Mouse (Mus musculus) embryonic facial prominence, embryonic 13.5 days (tissue): ENCODE measurements around the gene Chtop. TPM values are rescaled to one million over a fixed set of nuclear protein-coding genes. Genes with fewer than 3 reads are reported as not detected.

Experiments
- ATAC-seq: fragments of 200-750 bp; cut with Nextera tagmentation; 2 replicates; pipeline ENCODE4 v1.8.0; 2017; ENCODE audit warnings: low read depth; ENCODE audit not compliant: insufficient number of reproducible peaks, insufficient read depth, low FRiP score, low TSS enrichment
- H3K27ac ChIP-seq: fragments of 300-500 bp; sonication (generic); 2 replicates; pipeline ENCODE4 v1.5.1; 2015; ENCODE audit warnings: moderate library complexity, mild to moderate bottlenecking, inconsistent platforms
- H3K27me3 ChIP-seq: fragments of 300-500 bp; sonication (generic); 2 replicates; pipeline ENCODE4 v1.6.1; 2015; ENCODE audit warnings: mild to moderate bottlenecking, inconsistent platforms
- H3K36me3 ChIP-seq: fragments of 300-500 bp; sonication (generic); 2 replicates; pipeline ENCODE4 v1.6.1; 2015; ENCODE audit warnings: mild to moderate bottlenecking, inconsistent platforms
- H3K4me1 ChIP-seq: fragments of 300-500 bp; sonication (generic); 2 replicates; pipeline ENCODE4 v1.6.1; 2015; ENCODE audit warnings: inconsistent platforms
- H3K4me2 ChIP-seq: fragments of 300-500 bp; sonication (generic); 2 replicates; pipeline ENCODE4 v1.6.1; 2015; ENCODE audit warnings: moderate library complexity, mild to moderate bottlenecking, inconsistent platforms
- H3K4me3 ChIP-seq: fragments of 300-500 bp; sonication (generic); 2 replicates; pipeline ENCODE4 v1.5.1; 2015; ENCODE audit warnings: mild to moderate bottlenecking, inconsistent platforms
- H3K9ac ChIP-seq: fragments of 300-500 bp; sonication (generic); 2 replicates; pipeline ENCODE4 v1.6.1; 2015; ENCODE audit warnings: mild to moderate bottlenecking, inconsistent platforms
- H3K9me3 ChIP-seq: fragments of 300-500 bp; sonication (generic); 2 replicates; pipeline ENCODE4 v1.6.1; 2016; ENCODE audit warnings: inconsistent platforms
- WGBS: fragments of 180-500 bp; shearing (Covaris S2); methylation state at CpG from one replicate; pipeline ENCODE4 v1.1.7; 2015; ENCODE audit warnings: mixed read lengths; 5-methylcytosine and 5-hydroxymethylcytosine counted together
- polyA plus RNA-seq: library from polyadenylated mRNA; unstranded; fragments of >200 nt; fragmentation: Nextera tagmentation; extraction: Ambion mirVana; gene quantifications from 2 replicates; pipeline ENCODE4 v1.2.1, GENCODE M21; 2015

Gene Chtop
- polyA plus RNA-seq, 1 experiment from 2014 or later: 195 TPM

DNA sequence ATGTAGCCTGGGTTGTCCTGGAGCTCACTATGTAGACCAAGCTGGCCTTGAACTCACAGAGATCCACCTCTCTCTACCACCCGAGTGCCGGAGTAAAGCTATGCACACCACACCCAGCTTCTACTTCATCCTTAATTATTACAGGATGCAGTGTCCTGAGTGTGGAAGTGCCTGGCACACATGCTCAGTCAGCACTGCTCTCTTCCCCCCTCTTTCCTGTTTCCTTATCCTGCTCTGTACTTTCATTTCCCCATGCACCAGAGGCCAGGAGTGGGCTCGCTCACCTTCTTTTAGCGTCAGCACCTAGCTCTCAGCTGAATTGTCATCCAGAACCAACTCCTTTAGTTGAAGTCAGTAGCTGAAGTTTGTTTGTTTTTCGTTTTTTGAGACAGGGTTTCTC, 49.0 kb downstream of the Chtop start:
- no peak for ATAC-seq
- no peaks in the 10 kb centered on the region for H3K36me3 ChIP-seq
- peaks cover 9% of the 10 kb centered on the region for H3K4me1 ChIP-seq
- H3K9me3 ChIP-seq: no peaks in the 10 kb centered on the region
- no peak overlapping the region for H3K27ac ChIP-seq
- H3K4me3 ChIP-seq: no peak overlapping the region
- WGBS: 61% methylated on average over 5 of the region's 5 CpGs
- H3K9ac ChIP-seq: no peak overlapping the region
- no peak overlapping the region for H3K4me2 ChIP-seq
- peaks cover 47% of the 10 kb centered on the region for H3K27me3 ChIP-seq

DNA sequence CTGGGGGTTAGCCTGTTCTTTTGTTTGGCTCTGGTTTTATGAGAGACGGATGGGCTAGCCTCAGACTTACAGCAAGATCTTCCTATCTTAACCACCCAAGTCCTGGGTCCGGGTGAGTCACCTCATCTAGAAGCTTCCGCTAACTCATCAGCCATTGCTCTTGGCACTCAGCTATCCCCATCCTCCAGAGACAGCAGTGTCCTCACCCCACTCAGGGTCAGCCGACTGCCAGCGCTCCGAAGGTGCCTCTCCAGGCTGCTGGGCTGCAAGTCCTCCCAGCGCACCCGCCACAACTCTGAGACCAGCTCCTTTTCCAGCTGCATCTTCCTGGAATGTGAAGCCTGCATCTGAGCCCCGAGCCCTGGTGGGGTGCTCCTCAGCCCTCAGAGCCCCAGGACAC, 49.6 kb downstream of the Chtop start:
- Histone ChIP-seq H3K4me2 (no peak overlapping the region), H3K9me3 (no peaks in the 10 kb centered on the region), H3K27ac (no peak overlapping the region), H3K4me1 (peaks cover 3% of the 10 kb centered on the region; the same call in 1 of the 2 replicates), H3K9ac (no peak overlapping the region), H3K27me3 (peaks cover 41% of the 10 kb centered on the region), H3K4me3 (no peak overlapping the region), H3K36me3 (no peaks in the 10 kb centered on the region)
- no peak for ATAC-seq
- 75% methylated on average over 9 of the region's 9 CpGs for WGBS

DNA sequence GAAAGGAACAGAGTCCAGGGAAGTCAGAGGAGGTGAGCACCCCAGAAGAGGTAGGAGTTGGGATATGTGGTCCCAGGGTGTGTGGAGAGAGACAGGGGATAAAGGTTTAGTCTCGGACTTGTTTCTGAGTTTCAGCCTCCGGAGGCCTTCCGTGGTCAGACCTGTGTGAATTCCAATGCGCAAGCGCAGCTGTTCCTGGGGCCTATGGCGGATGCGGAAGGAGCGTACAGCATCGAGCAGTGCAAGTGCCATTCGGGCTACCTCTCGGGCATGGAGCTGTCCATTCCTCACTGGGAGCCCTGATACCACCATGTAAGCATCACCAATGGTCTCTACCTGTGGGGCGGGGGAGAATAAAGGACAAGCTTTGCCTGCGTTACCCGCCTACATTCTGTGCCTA, 54.4 kb downstream of the Chtop start:
- Histone ChIP-seq H3K36me3 (no peaks in the 10 kb centered on the region), H3K9me3 (no peaks in the 10 kb centered on the region), H3K4me2 (no peak overlapping the region), H3K9ac (no peak overlapping the region), H3K4me1 (no peaks in the 10 kb centered on the region), H3K27me3 (no peaks in the 10 kb centered on the region), H3K27ac (no peak overlapping the region), H3K4me3 (no peak overlapping the region)
- 90% methylated on average over 14 of the region's 14 CpGs for WGBS
- no peak for ATAC-seq

DNA sequence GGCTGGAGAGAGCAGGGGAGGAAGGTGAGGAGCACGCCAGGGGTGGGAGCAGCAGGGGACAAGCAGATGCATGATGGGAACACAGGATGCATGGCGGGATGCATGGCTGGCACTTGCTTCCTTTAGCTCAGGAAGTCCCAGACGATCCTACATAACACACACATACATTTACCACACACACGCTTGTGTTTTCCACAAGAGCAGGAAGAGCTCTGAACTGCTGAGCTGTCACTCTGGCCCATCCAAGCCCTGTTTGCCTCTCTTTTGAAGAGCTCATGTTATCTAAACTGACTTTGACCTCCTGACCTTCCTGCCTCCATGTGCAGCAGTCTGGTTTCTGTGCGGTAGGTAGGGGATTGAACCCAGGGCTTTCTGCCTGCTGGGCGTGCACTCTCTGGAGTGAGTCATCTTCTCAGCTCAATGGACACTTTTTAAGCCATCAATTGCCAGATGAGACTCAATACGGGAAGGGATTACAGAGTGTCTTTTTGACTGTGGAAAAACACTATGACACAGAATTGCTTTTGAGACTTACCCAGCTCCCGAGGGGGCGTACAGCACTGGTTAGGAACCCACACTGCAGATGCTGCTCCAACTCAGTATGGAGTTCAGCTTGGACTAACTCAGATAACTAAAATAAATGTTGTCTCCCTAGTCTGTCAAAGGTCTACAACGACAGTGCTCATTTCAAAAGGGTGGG, 57.8 kb downstream of the Chtop start:
- Histone ChIP-seq H3K27me3 (no peaks in the 10 kb centered on the region), H3K9ac (0 out of 2 replicates have a peak overlapping the region, but pooled peaks have one; percentile 2), H3K4me1 (peaks cover 6% of the 10 kb centered on the region; the same call in 1 of the 2 replicates), H3K27ac (no peak overlapping the region), H3K4me3 (0 out of 2 replicates have a peak overlapping the region, but pooled peaks have one; percentile 1), H3K36me3 (no peaks in the 10 kb centered on the region), H3K4me2 (peak overlapping the region; percentile 30), H3K9me3 (no peaks in the 10 kb centered on the region)
- WGBS: 50% methylated on average over 10 of the region's 10 CpGs
- ATAC-seq: no peak

DNA sequence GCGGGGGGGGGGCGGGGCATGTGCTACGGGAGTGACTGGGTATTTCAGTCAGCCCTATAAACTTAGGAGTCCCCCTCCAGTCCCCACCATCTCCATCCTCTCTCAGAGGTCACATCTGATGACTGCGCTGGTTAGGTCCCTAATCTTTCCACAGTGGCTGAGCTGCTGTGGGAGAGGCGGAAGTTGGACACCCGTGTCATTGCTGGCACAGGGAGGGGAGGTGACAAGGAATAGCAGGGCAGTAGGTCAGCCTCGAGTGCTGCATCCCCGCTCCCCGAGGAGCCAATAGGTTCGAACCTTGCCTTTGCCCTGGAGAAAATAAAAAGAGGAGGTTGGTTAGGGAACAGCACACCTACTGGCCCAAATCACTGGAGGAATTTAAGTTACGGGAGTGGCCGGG, 58.4 kb downstream of the Chtop start:
- Histone ChIP-seq H3K36me3 (no peaks in the 10 kb centered on the region), H3K4me1 (peaks cover 7% of the 10 kb centered on the region), H3K9ac (0 out of 2 replicates have a peak overlapping the region, but pooled peaks have one; percentile 2), H3K27me3 (no peaks in the 10 kb centered on the region), H3K9me3 (no peaks in the 10 kb centered on the region), H3K4me2 (peak overlapping the region; percentile 30), H3K27ac (no peak overlapping the region), H3K4me3 (peak overlapping the region; percentile 1; the same call in 1 of the 2 replicates)
- ATAC-seq: no peak
- WGBS: 31% methylated on average over 12 of the region's 12 CpGs

Other genes with a start within 250 kb of the Chtop start
- gene Dennd4b, start 244.3 kb downstream of the Chtop start, polyA plus RNA-seq: 4.9 and 5.6 TPM in 2 replicates
- 19.0 and 24.5 TPM in 2 replicates for gene Gatad2b, start 216.3 kb downstream of the Chtop start, polyA plus RNA-seq
- 39.6 and 44.3 TPM in 2 replicates for gene Slc27a3, start 119.6 kb downstream of the Chtop start, polyA plus RNA-seq
- gene Ints3, start 75.9 kb downstream of the Chtop start, polyA plus RNA-seq: 31.0 and 31.1 TPM in 2 replicates
- gene Npr1, start 43.6 kb downstream of the Chtop start, polyA plus RNA-seq: 2.8 and 5.0 TPM in 2 replicates
- 265 and 286 TPM in 2 replicates for gene Ilf2, start 33.4 kb downstream of the Chtop start, polyA plus RNA-seq
- gene Snapin, start 18.5 kb downstream of the Chtop start, polyA plus RNA-seq: 85.5 and 100 TPM in 2 replicates
- 13.5 and 16.5 TPM in 2 replicates for gene S100a1, start 4.9 kb upstream of the Chtop start, polyA plus RNA-seq
- 24.2 and 26.7 TPM in 2 replicates for gene S100a13, start 4.9 kb upstream of the Chtop start, polyA plus RNA-seq
- 22.7 and 25.5 TPM in 2 replicates for gene S100a14, start 17.4 kb upstream of the Chtop start, polyA plus RNA-seq
- gene S100a16, start 27.8 kb upstream of the Chtop start, polyA plus RNA-seq: 95.0 and 96.5 TPM in 2 replicates
- gene S100a3, start 51.1 kb upstream of the Chtop start, polyA plus RNA-seq: 0.44 and 0.62 TPM in 2 replicates
- not detected in 2 replicates for gene S100a2, start 80.7 kb upstream of the Chtop start, polyA plus RNA-seq
- gene Gm42674, start 92.4 kb upstream of the Chtop start, polyA plus RNA-seq: not detected in 2 replicates
- 18.8 and 19.2 TPM in 2 replicates for gene S100a4, start 94.3 kb upstream of the Chtop start, polyA plus RNA-seq
- gene S100a5, start 99.0 kb upstream of the Chtop start, polyA plus RNA-seq: not detected in 2 replicates
- gene S100a6, start 103.4 kb upstream of the Chtop start, polyA plus RNA-seq: 89.9 and 97.9 TPM in 2 replicates
- 0.41 TPM in 1 of 2 replicates, not detected in the other for gene S100a7a, start 144.5 kb upstream of the Chtop start, polyA plus RNA-seq
- gene S100a8, start 159.5 kb upstream of the Chtop start, polyA plus RNA-seq: 5.9 and 15.4 TPM in 2 replicates
- 4.0 and 13.4 TPM in 2 replicates for gene S100a9, start 186.2 kb upstream of the Chtop start, polyA plus RNA-seq
- not detected in 2 replicates for gene Pglyrp4, start 217.4 kb upstream of the Chtop start, polyA plus RNA-seq